Mouse (Mus musculus) liver, embryonic 11.5 days (tissue): ENCODE results near the gene Cd72. TPM values are rescaled to one million over a fixed set of nuclear protein-coding genes. Genes with fewer than 3 reads are reported as not detected.
A peak's percentile ranks its signal among the peaks of the same experiment; 100 is the strongest.

Source experiments
- ATAC-seq: fragments of 200-750 bp; cut with Nextera tagmentation; replicated peaks from 2 replicates; pipeline ENCODE4 v1.8.0; 2017; ENCODE audit warnings: moderate number of reproducible peaks, mild to moderate bottlenecking, moderate TSS enrichment, moderate library complexity; ENCODE audit not compliant: low FRiP score
- DNase-seq: peaks from one replicate; pipeline ENCODE4 v3.0.0-alpha.2; 2017; ENCODE audit warnings: low spot score
- H3K27ac ChIP-seq: fragments of 300-500 bp; sonication (generic); 2 replicates; pipeline ENCODE4 v1.5.1; 2014; ENCODE audit warnings: mild to moderate bottlenecking, low read depth, low read length, control low read depth
- H3K27me3 ChIP-seq: fragments of 300-500 bp; sonication (generic); replicated peaks from 2 replicates; pipeline ENCODE4 v1.6.1; 2014; ENCODE audit warnings: low read length, mixed read lengths; ENCODE audit not compliant: control insufficient read depth, insufficient read depth
- H3K36me3 ChIP-seq: fragments of 300-500 bp; sonication (generic); 2 replicates; pipeline ENCODE4 v1.6.1; 2014; ENCODE audit warnings: mild to moderate bottlenecking, low read length, moderate library complexity, mixed read lengths; ENCODE audit not compliant: control insufficient read depth, insufficient read depth
- H3K4me1 ChIP-seq: fragments of 300-500 bp; sonication (generic); replicated peaks from 2 replicates; pipeline ENCODE4 v1.6.1; 2014; ENCODE audit warnings: low read length, mixed read lengths; ENCODE audit not compliant: control insufficient read depth, insufficient read depth
- H3K4me2 ChIP-seq: fragments of 300-500 bp; sonication (generic); 2 replicates; pipeline ENCODE4 v1.6.1; 2014; ENCODE audit warnings: mild to moderate bottlenecking, control low read depth, moderate library complexity
- H3K4me3 ChIP-seq: fragments of 300-500 bp; sonication (generic); 2 replicates; pipeline ENCODE4 v1.5.1; 2014; ENCODE audit warnings: low read depth, low read length, control low read depth
- H3K9ac ChIP-seq: fragments of 300-500 bp; sonication (generic); 2 replicates; pipeline ENCODE4 v1.6.1; 2014; ENCODE audit warnings: low read depth, low read length, control low read depth
- H3K9me3 ChIP-seq: fragments of 300-500 bp; sonication (generic); 2 replicates; pipeline ENCODE4 v1.6.1; 2016; ENCODE audit warnings: low read length, inconsistent platforms, mixed read lengths; ENCODE audit not compliant: control insufficient read depth
- WGBS: fragments of 180-500 bp; shearing (Covaris S2); extraction: QIAGEN DNeasy Blood & Tissue Kit; methylation state at CpG from one replicate; pipeline ENCODE4 v1.1.7; 2014; 5-methylcytosine and 5-hydroxymethylcytosine counted together
- polyA plus RNA-seq: library from polyadenylated mRNA; unstranded; fragments of >200 nt; fragmentation: Nextera tagmentation; extraction: Ambion mirVana; gene quantifications from 2 replicates; pipeline ENCODE4 v1.2.1, GENCODE M21; 2014

The Cd72 gene
- polyA plus RNA-seq, 1 experiment from 2014 or later: 1.3 TPM

- H3K27ac ChIP-seq: 0 out of 2 replicates have a peak overlapping the region, but pooled peaks have one; percentile 11
- H3K9me3 ChIP-seq: no peaks in the 10 kb centered on the region
- peak overlapping the region; percentile 59 for H3K4me2 ChIP-seq
- H3K4me3 ChIP-seq: no peak overlapping the region; the same call in 1 of the 2 replicates
- peaks cover 18% of the 10 kb centered on the region for H3K27me3 ChIP-seq
- no peaks in the 10 kb centered on the region for H3K36me3 ChIP-seq
- DNase-seq (no peak), ATAC-seq (no peak)
- H3K4me1 ChIP-seq: no peaks in the 10 kb centered on the region
- 67% methylated on average over 12 of the region's 12 CpGs for WGBS
- H3K9ac ChIP-seq: no peak overlapping the region
Observed at GRCm38 (mm10) chr4:43407071-43407920, 47.1 kb downstream of the Cd72 start.

DNA sequence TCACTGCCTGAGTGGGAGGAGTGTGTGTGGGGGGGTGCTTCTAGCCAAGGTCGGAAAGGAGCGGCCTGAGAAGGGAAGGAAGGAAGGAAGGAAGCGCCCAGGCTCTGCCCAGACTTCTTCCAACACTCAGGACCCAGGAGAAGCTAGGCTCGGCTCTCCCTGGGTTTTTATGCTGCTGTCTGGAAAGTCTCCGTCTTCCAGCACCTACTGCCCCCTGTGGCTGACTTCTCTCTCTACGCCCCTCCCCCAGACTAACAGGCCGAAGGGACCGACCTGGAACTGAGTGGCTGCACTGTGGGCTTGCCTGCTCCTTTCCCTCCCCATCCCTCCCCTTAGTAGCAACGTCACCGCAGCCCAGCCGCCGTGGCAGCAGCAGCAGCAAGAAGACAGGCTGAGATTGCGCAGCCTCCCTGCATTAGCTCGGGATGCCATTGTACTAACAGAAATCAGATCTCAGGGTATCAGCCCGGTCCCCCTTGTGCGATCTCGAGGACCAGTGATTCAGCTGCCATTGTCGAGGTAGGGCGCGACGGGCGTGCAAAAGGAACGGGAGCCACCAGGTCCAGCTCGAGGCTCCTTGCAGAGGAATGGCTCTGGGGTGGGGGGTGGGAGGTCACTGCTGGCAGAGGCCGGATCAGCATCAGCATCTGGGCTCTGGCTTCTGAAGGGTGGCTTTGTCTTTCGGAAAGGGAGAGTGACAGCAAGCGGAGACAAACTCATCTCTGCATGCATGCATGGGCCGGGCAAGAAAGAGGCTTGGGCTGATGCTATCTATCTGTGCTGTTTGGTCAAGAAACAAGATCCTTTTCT is 48.1 kb downstream of the Cd72 start:
- DNase-seq (no peak), ATAC-seq (peak; percentile 70)
- Histone ChIP-seq H3K4me1 (no peaks in the 10 kb centered on the region), H3K4me2 (peak overlapping the region; percentile 59), H3K27me3 (peaks cover 18% of the 10 kb centered on the region), H3K9me3 (no peaks in the 10 kb centered on the region), H3K36me3 (no peaks in the 10 kb centered on the region), H3K27ac (peak overlapping the region; percentile 2; the same call in 1 of the 2 replicates), H3K4me3 (peak overlapping the region; percentile 40), H3K9ac (peak overlapping the region; percentile 34)
- WGBS: 4% methylated on average over 28 of the region's 28 CpGs

DNA sequence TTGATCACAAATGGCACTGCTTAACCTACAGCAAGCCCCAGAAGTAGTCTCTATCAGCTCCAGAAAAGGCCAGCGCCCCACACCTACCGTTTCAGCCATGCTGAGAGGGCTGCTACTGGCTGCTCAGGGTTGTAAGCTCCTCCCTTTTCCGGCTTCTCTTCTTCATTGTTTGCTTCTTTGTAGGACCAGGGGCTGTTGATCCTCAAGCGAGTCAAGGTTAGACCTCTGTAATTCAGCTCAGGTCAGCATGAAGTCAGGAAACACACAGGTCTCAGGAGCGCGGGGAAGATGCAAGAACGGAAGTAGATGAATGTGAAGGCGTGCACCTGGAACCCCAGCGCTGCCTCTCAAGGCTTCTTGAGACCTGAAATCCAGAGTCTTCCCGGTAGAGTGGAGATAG is 49.7 kb downstream of the Cd72 start:
- DNase-seq (no peak), ATAC-seq (no peak)
- Histone ChIP-seq H3K4me2 (no peak overlapping the region), H3K4me1 (peaks cover 1% of the 10 kb centered on the region; the same call in 1 of the 2 replicates), H3K27me3 (peaks cover 18% of the 10 kb centered on the region), H3K4me3 (no peak overlapping the region), H3K36me3 (no peaks in the 10 kb centered on the region), H3K9ac (no peak overlapping the region), H3K27ac (no peak overlapping the region), H3K9me3 (no peaks in the 10 kb centered on the region)
- WGBS: 82% methylated on average over 10 of the region's 10 CpGs

DNA sequence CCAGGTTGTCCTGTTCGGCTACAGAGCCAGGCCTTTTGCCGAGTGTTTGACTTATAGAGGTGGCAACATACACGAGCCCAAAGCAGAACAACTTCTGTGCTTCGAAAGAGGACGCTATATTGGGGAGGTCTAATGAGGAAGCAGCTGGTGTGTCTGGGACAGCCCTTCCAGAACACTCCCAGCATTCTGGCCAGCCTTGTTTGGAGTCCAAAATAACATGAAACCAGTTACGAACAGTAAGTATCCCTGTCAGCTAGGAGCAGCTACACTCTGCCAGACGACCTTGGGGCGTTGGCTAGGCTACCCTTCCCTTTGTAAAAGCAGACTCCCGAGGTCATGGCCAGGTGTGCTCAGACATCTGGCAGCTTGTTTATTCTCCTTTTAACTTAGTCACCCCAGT is 52.2 kb downstream of the Cd72 start:
- Histone ChIP-seq H3K27me3 (peaks cover 20% of the 10 kb centered on the region), H3K4me3 (no peak overlapping the region), H3K9ac (no peak overlapping the region), H3K4me2 (no peak overlapping the region), H3K36me3 (no peaks in the 10 kb centered on the region), H3K27ac (no peak overlapping the region), H3K4me1 (peaks cover 8% of the 10 kb centered on the region; the same call in 1 of the 2 replicates), H3K9me3 (no peaks in the 10 kb centered on the region)
- no peak for DNase-seq
- WGBS: 73% methylated on average over 9 of the region's 9 CpGs
- ATAC-seq: no peak

- WGBS: 82% methylated on average over 10 of the region's 10 CpGs
- H3K9me3 ChIP-seq: no peaks in the 10 kb centered on the region
- no peaks in the 10 kb centered on the region for H3K36me3 ChIP-seq
- no peak overlapping the region for H3K27ac ChIP-seq
- H3K4me3 ChIP-seq: no peak overlapping the region
- H3K9ac ChIP-seq: no peak overlapping the region
- DNase-seq (no peak), ATAC-seq (no peak)
- H3K4me1 ChIP-seq: peaks cover 8% of the 10 kb centered on the region; the same call in 1 of the 2 replicates
- no peak overlapping the region for H3K4me2 ChIP-seq
- peaks cover 17% of the 10 kb centered on the region for H3K27me3 ChIP-seq
Observed at GRCm38 (mm10) chr4:43401486-43401885, 52.9 kb downstream of the Cd72 start.

DNA sequence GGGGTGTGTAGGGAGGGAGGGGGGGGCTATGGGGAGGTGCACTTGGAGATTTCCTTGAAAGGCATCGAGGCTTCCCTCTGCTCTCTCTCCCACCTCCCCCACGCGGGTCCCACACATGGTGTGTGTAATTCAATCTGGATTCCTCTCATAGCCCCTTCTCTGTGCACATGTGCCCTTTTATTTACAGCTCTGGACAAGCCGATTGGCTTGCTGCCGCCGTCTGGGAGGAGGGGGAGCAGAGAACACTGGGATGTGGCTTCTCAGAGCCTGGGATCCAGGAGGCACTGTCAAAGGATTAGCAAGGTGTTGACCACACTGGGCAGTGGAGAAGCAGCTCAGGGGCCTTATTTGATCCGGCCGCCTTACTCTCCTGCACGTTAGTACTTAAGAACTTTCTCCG is 53.5 kb downstream of the Cd72 start:
- no peak for DNase-seq
- Histone ChIP-seq H3K36me3 (no peaks in the 10 kb centered on the region), H3K4me3 (no peak overlapping the region), H3K27me3 (peaks cover 12% of the 10 kb centered on the region), H3K27ac (no peak overlapping the region), H3K9ac (no peak overlapping the region), H3K4me1 (peaks cover 8% of the 10 kb centered on the region; the same call in 1 of the 2 replicates), H3K9me3 (no peaks in the 10 kb centered on the region), H3K4me2 (no peak overlapping the region)
- ATAC-seq: no peak
- WGBS: 40% methylated on average over 10 of the region's 10 CpGs

GRCm38 (mm10) chr4:43399391-43400131 is 54.9 kb downstream of the Cd72 start:
- Histone ChIP-seq H3K4me1 (peaks cover 8% of the 10 kb centered on the region; the same call in 1 of the 2 replicates), H3K4me3 (no peak overlapping the region), H3K9ac (no peak overlapping the region), H3K9me3 (no peaks in the 10 kb centered on the region), H3K36me3 (no peaks in the 10 kb centered on the region), H3K4me2 (no peak overlapping the region; the same call in 1 of the 2 replicates), H3K27ac (no peak overlapping the region), H3K27me3 (peaks cover 5% of the 10 kb centered on the region; the same call in 1 of the 2 replicates)
- ATAC-seq (no peak), DNase-seq (no peak)
- WGBS: 73% methylated on average over 31 of the region's 31 CpGs

DNA sequence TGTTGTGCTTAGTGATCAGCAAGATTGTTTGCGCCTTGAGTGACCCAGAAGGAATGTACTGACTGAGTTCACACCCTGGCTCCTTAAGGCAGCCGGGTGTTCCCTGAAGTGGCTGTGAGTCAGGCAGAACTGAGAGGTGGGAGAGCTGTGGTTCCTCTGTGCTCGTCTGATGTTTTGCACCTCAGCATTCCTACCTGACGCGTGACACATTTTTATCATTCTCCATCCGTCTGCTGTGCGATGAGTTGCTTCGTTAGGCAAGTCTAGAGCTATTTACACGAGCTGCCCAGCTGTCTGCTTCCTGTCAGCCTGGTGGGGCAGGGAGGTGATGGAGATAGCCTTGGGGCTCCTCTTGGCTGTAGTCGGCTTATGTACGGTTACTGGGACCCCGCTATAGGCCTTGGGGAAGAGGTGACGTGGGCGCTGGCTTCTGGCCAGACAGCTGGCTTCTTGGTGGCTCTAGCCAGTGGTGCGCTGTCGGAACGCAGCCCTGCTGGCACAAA is 55.5 kb downstream of the Cd72 start:
- DNase-seq (no peak), ATAC-seq (no peak)
- no peak overlapping the region for H3K9ac ChIP-seq
- H3K27ac ChIP-seq: no peak overlapping the region
- peaks cover 10% of the 10 kb centered on the region for H3K4me1 ChIP-seq
- peaks cover 5% of the 10 kb centered on the region; the same call in 1 of the 2 replicates for H3K27me3 ChIP-seq
- no peak overlapping the region; the same call in 1 of the 2 replicates for H3K4me2 ChIP-seq
- H3K4me3 ChIP-seq: no peak overlapping the region
- 45% methylated on average over 17 of the region's 17 CpGs for WGBS
- H3K36me3 ChIP-seq: no peaks in the 10 kb centered on the region
- H3K9me3 ChIP-seq: no peaks in the 10 kb centered on the region
